Mouse (Mus musculus) ovary, adult 18-20 months (tissue): Measurements from ENCODE around the gene Magi1.

Experiments
- DNase-seq: peaks from one replicate; pipeline ENCODE4 v3.0.0; 2022; ENCODE audit warnings: low spot score, mixed read lengths

Gene Magi1

DNA sequence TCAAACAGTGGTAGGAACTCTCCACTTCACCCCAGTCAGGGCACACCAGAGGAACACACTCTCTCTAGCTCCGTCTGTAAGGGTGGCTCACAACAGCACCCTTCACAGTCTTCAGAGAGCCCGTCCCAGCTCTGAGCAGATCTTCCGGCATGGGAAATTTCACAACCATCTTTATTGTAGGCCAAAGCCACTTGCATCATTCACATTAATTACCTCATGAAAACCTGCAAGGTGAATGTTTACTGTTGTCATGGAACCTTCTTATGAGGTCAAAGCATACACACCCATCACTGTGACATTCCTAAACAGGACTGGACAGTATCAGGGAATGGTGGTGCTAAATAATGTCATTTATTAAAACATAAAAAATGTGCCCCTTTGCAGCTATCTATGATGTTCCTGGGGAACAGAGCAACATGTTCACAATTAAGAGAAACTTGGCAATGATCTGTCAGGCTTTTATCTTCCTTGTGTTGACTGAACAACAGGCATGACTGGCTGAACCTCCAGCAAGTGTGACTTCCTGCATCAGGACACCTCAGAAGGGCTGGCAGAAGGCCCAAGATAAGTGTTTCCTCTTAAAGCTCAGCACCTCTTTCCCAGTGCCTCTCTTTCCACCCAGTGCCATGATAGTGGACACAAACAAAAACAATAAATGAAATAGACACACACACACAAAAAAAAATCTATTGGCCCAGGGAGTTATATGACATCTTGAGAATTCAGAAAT lies 125.4 kb downstream of the Magi1 start:
- no peak for DNase-seq

DNA sequence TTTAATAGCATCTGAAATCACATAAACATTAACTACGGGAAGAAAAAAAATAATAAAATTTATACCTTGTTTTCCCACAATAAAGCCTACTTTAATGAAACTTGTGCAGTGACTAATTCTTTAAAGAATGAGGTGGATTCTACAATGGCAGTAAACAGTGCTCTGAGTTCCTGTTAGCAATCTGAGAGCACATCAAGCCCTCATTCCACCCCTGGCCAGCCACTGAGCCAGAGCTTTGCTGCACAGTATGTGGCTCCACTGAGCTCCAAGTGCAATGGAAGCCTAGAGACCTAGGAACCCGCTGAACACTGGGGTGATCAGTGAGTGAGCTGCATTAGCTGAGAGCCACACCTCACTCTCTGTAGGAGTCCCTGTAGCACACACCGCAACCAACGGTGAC lies 127.7 kb downstream of the Magi1 start:
- no peak for DNase-seq

DNA sequence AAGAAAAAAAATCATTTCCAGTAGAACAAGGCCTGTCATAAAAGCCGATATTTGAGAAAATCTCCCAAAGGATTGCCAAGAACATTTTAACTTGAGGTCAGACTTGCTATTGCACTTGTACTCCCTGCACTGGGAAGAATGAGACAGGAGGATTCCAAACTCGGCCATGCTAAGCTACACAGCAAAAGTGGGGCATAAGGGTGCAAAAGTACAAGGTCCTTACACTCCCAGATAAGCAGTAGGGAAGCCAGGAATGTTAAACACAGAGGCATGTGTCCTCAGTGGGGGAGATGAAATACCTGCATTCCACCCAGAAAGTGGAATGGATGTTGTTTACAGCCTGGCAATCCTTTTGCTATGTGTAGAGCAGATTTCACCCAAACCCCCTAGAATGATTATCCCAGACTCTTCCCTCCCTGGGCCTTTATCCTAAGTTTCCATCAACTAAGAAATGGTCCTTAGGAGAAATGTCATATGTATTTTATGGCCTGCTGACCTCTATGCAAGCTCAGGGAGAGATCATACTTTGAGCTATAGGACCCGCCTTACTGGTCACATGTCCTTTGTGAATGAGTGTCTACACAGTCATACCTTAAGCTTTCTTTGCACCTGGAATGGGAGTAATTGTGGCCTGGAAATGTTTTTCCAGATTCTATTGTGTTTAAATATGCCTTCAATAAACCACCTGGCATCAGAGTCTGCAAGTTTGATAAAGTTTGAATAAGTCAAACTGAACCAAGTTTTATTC lies 128.7 kb downstream of the Magi1 start:
- no peak for DNase-seq

- DNase-seq = no peak
Measured at GRCm38 (mm10) chr6:94152881-94153280, 130.8 kb downstream of the Magi1 start.

- no peak for DNase-seq
Measured at GRCm38 (mm10) chr6:94150876-94151275, 132.8 kb downstream of the Magi1 start.

- DNase-seq = no peak
Measured at GRCm38 (mm10) chr6:94149800-94150199, 133.9 kb downstream of the Magi1 start.

GRCm38 (mm10) chr6:94146206-94146493 lies 137.6 kb downstream of the Magi1 start:
- no peak for DNase-seq

GRCm38 (mm10) chr6:94145430-94146205 lies 138.1 kb downstream of the Magi1 start:
- DNase-seq = peak; percentile 25

DNA sequence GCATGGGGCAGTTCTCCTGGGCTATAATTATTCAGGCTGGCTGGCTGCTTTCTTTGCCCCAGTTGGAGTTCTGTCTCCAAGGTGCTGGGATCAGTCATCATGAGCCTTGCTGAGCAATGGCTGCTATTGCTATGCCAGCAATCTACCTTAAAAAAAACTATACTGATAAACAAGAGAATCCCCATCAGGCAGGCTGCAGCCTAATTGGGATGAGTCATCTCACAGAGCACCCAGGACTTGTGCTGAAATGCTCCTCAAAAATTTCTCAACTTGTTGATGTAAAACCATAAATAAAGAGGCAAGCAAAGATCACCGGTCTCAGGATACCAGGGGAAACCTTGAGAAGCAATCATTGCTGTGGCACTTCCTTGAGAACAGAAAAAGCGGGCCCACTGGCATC lies 141.2 kb downstream of the Magi1 start:
- no peak for DNase-seq

DNA sequence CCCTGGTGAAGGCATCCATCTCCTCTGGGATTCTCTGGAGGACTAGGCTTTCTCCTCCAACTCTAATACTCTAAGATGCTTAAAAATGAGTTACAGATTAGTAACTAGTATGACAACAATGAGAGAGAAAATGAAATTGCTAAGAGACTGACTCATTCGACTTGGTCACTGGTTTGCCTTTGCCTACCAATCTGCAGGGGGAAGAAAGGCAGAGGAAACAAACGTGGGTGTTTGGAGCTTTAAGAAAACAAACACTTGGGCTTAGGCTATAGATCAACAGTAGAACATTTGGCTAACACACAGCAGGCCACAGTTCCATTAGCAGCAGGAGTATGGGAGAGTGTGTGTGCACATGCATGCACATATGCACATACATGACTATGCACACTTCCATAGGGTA lies 142.2 kb downstream of the Magi1 start:
- no peak for DNase-seq

GRCm38 (mm10) chr6:94139952-94140414 lies 143.7 kb downstream of the Magi1 start:
- DNase-seq = no peak

- DNase-seq = no peak
Measured at GRCm38 (mm10) chr6:94136693-94137092, 147.0 kb downstream of the Magi1 start.

DNA sequence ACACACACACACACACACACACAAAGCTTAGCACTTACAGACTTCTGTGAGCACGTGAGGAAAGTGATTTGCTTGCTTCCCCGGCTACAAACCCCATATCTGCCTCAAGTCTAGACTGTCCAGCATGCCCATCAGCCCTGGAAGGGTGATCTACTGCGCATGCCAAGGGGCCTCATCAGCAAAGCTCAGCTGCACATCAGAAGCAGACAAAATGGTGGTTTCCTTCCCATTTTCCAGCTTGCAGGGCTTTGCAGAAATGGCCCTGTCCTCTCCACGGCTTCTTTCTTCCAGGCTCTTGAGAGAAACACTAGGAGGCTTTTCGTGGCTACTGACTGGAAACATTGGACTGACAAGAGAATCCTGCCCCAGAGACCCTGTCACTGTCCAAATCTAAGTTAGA lies 149.6 kb downstream of the Magi1 start:
- no peak for DNase-seq

DNA sequence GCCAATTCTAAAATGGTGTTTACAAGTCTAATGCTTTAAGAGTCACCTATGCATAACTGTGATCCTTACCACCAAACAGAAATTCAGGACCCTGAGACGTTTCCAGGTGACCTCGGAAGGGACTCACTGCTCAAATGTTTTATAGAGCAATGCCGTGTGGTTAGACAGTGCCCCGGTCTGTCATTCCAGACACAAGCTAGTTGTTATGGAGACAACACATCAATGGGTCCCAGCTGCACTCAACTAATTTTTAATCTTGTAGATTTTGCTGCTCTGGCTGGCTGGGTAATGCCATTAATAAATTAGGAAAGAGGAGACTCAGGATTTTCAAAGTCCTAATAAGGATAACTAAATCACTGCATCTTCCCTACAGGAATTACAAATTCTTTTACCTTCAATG lies 151.7 kb downstream of the Magi1 start:
- no peak for DNase-seq

GRCm38 (mm10) chr6:94130389-94130788 lies 153.3 kb downstream of the Magi1 start:
- DNase-seq = no peak

DNA sequence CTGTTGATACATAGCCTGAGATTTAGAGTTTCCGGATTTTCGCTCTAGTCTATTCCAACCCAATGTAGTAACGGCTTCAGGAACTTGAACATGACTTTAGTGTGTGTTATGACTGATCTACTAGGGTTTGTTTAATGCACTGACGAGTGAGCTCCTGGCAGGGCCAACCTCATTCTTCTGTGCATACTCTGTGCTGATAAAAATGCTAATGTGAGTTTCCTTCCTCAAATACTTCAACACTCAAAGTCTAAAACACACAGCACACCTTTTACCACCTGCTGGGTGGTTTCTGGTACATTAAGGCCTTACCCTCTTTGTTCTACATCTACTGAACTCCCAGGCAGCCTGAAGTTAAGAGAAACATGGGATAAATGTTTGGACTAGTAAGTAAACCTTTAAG lies 157.0 kb downstream of the Magi1 start:
- no peak for DNase-seq

DNA sequence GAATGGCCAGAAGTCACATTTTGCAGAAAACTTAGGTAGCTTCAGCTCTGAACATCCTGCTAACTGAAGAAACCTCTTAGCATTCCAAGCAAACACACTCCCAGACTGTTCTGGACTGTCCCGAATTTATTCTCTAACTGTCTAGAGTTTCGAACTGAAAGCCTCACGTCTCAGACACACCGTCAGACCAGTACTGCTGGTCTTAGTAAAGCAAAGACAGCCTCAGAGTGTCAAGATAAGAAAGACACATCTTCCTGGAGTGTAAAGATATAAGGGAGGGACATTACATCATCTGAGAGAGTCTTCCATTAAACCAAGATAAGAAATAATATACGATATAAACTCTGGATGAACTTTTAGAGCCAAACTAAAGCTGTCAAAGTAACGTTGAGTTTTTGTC lies 158.6 kb downstream of the Magi1 start:
- no peak for DNase-seq

DNA sequence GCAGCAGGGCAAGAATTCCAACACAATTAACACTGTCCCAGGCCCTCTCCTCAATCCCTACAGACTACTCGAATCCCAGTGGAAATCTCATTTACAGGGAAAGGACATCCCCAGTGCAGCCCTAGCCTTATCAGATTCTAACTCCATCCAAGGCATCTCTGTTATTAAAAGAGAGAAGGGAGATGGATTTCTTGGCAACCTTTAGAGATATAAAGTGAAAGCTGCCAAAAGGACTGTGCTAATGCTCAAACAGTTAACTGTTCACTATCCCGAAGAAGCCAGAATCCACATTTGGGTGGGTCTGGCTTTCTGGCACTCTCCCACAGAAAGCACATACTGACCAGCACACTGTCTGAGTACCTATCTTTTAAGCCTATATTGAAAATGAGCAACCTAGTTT lies 159.4 kb downstream of the Magi1 start:
- no peak for DNase-seq

- no peak for DNase-seq
Measured at GRCm38 (mm10) chr6:94122566-94123150, 161.1 kb downstream of the Magi1 start.

DNA sequence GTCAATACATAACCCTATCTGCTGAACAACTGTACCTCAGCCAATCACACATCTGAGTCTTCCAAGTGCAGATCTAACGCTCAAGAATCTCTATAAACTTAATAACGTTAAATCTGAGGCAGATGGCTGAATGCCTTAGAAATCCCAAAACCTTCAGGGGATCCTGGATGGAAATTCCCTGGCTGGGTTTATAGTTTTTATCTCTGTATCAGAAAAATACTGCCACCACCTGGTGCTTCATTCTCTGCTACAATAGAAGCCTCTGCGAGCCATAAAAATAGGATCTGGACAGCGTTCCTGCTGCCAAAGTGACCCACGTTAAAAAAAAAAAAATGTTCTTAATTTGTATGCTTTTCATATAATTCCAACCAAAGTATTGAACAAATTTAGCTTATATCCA lies 162.2 kb downstream of the Magi1 start:
- no peak for DNase-seq

DNA sequence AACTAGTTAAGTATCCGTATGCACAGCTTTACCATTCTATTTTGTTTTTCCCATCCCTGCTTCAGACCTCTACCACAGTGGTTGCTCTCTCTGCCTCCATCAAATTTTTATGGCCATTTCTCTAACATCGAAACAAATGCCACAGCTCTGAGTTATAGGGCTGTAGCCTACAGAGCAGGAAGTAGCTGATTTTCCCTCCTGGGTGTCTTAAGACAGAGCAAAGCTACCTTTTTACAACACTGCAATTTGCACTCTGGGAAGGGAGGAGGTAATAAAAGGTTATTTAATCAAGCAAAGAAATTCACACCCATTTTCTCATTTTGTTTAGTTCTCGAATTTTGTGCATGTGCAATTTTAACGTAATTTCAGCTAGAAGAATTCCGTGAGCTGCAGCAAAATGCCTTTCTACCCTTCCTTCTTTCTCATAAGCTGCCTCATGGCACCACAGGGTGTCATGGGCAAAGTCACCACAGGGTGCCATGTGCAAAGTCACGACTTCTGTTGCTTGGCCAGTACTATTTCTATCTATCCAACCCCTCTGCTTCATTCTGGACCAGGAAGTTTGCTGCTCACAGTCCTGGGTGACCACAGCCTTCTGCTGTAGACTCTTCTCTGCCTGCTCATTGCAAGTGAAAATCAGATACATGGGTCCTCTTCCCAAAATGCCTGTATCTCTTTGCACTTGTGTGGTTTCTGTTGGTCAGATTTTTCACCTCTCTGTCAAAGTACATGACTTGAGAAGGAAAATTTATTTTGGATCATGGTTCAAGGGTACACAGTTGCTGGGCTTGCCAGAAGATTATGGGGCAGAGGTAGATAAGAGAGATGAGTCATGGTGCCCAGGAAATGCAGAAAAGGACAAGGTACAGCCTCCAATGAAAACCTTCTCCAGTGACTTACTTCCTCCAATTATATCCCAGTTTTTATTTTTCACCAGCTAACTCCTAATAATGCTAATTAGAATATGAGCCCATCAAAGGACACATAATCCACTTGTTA lies 167.0 kb downstream of the Magi1 start:
- no peak for DNase-seq
